Mouse (Mus musculus): ENCODE results near the gene Trpm1.

DNA sequence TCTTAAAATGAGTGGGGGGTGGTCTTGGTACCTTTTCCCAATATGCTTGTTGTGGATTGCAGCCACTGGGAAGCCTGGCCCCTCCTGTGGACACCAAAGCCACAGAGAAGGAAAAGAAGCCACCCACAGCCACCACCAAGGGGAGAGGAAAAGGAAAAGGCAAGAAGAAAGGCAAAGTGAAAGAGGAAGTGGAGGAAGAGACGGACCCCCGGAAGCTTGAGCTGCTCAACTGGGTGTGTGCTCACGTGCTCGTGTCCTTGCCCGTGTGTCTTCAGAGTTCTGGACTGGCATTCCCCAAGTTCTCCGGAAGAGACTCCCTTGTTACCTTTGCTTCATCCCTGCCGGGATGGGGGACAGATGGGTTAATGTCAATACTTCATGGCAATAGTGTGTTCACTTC is 63.8 kb downstream of the Trpm1 start:
- no peak for TF ChIP-seq GATA1 (IDR thresholded peaks at IDR 0.05; ENCODE audit: low read length)
- TF ChIP-seq TAL1 (IDR thresholded peaks at IDR 0.05; ENCODE audit: low read length): no peak
